Mouse (Mus musculus) megakaryocyte progenitor cell, adult 5-6 weeks (primary cell): ENCODE data around the gene Gm11639. TPM values are rescaled to one million over a fixed set of nuclear protein-coding genes. Genes with fewer than 3 reads are reported as not detected.

Source experiments
- ATAC-seq: replicated peaks from 2 replicates; pipeline ENCODE4 v1.8.0; 2016; ENCODE audit warnings: mild to moderate bottlenecking, moderate TSS enrichment, inconsistent platforms; ENCODE audit not compliant: poor library complexity
- total RNA-seq, 2 experiments: library from RNA; stranded (forward) in 1 of 2; stranded (reverse) in 1 of 2; fragments of 157-497, 149-512 nt in 1 of 2; fragments of 200-1000 nt in 1 of 2; gene quantifications; 2 replicates each; pipeline versions ENCODE4 v1.2.3 to v1.2.4; 2015 to 2017

Gm11639 gene
- total RNA-seq (2015) (not detected in 2 replicates), total RNA-seq (2017) (0.07 TPM in 1 of 2 replicates, not detected in the other)

DNA sequence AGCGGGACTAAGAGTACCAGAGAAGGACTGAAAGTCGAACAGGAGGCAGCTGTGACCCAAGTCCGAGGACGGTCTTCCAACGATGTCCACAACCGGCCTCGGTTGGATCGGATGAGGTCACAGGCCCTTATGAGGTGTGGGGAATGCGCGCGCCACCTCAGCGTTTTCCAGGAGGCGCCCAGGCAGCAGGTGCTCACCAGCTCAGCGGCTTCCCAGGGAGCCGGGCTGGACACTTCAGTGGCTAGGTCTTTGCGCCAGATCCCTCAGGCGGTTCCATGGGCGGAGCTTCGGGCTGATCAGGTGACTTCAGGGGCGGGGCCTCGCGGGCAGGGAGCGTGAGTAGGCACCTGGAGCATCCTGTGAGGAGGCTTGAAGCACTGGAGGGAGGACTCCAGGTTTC lies at the start of gene Gm11639:
Gene Gm11639 (plus strand): TSS at position 160 of the 400 bp plus-strand sequence.
- ATAC-seq, result no peak

DNA sequence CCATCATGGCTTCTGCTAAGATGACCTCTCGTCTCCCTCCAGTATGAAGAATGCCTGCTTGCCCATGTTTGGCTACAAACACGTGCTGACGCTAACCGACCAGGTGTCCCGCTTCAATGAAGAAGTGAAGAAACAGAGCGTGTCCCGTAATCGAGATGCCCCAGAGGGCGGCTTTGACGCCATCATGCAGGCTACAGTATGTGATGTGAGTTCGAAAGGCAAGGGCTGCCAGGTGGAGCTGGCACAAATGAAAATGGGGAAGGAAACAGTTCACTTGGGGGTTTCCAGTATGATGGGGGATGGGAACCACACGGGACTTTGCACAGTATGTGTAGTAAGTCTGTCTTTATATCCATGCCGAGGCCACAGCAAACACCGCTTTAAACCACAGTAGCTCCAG lies 48.5 kb upstream of the Gm11639 start:
- ATAC-seq, result peak; percentile 78

DNA sequence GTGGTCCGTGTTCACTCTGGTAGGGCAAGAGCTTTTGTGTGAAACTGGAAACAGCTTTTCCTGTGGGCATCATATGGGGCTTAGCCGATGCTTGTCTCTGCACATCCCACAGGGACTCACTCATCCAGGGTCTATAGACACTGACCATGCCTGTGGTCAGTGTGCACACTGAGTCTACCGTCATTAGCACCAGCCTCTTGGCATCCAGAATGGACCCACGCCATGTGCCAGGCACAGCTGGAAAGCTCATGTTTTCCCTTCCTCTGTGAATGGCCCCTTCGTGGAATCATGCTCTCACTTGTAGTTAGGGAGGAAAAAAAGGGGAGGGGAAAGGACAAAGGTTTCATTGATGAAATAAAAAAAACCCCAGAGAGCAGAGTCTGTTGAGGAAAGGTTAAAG lies 47.5 kb upstream of the Gm11639 start:
- ATAC-seq, result no peak

DNA sequence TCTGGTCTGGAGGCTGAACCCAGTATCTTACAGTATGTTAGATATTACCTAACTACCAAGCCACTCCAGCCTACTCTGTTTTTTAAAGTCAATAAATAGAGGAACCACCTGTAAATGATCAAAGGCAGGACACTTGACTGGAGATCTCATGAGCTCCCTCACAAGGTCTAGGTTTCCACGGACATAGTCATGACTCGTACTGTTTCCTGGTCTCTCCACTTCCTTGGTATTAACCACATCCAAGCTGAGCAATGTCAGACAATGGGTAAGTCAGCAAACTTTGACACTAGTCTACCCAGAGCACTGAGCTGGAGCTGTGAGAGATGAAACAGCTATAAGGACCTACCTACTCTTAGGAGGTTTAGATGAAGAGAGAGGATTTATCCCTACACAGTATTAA lies 46.6 kb upstream of the Gm11639 start:
- peak; percentile 50 for ATAC-seq

DNA sequence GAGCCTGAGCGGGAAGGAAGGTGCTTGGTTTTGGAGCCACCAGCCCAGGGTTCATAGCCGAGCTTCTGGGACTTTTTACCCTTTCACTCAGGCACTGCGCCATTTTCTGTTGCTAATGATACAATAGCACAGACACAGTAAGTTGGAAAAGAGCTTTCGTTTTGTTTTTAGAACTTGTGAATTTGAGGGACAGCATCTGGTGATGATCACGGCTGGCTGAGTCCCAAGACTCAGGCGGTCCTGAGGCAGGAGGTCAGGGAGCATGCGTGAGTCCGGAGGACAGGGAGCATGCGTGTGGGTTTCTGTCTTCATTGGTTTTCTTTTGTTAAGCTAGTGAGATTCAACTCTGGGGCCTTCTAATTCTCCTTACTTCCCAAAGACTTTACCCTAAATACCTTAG lies 45.9 kb upstream of the Gm11639 start:
- no peak for ATAC-seq

DNA sequence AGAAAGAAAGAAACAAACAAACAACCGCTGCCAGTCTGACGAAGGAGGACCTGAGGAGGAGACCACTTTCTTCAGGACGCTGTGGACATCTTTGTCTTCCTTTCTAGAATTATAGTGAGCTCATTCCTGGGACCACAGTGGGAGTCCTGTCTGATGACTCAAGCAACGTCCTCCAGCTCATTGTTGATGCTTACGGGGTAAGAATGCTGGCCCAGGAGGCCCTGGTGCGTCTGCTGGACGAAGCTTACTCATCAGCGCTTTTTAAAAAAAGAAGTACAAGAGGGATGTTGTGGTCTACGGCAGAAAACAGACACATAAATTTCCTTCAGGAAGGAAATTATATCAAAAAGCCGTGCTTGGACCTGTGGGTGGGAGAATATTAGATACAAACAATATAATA lies 44.6 kb upstream of the Gm11639 start:
- no peak for ATAC-seq

DNA sequence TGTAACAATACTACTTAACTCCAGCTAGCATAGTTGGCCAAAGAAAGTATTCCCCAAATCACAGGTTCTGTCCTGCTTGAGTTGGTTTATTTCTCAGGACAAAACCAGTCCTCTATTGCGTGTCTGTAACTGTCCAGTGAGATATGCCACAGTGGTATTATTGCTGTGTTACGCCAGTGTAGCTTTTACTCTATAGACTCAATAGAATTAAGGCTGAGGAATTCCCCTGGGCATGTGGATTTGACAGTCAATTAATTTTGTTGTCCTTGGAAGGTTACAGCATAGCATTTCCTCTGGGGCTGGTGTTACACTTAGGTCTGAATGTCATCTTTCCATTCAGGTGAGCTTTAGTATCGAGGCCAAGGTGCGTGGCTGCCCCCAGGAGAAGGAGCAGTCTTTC lies 42.3 kb upstream of the Gm11639 start:
- no peak for ATAC-seq

DNA sequence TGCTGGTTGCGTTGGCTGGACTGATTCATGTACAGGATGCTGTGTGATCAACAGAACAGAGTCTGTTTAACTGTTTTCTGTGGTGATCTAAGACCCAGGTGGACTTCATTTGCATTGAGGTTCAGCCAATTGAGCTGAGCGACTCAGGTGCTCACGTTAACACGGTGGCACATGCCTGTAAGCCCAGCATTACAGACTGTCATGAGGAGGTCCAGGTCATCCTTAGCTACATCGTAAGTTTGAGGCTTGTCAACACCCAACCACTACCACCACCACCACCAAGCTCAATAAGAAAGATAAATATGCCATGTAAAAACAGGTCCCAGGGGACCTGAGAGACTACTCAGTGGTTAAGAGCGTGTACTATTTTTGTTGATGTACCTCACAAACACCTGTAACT lies 40.1 kb upstream of the Gm11639 start:
- ATAC-seq, result no peak

DNA sequence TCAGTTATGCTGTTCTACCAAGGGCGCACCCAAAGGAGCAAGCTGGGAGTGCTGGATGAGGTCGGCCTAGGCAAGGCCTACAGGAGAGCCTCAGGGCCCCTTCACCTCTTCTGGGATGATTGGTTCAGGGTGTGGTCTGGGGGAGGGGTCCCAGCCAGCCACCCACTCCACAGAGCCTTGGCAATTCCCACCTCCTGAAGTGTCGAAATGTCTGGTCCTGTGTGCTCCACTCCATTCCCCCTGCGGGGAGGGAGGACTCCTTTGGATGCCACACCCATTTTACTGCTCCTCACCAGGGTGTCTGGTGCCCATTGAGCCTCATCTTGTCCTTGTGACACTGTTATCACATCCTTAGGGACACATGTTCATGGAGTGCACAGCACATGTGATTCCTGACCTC lies 39.3 kb upstream of the Gm11639 start:
- no peak for ATAC-seq

DNA sequence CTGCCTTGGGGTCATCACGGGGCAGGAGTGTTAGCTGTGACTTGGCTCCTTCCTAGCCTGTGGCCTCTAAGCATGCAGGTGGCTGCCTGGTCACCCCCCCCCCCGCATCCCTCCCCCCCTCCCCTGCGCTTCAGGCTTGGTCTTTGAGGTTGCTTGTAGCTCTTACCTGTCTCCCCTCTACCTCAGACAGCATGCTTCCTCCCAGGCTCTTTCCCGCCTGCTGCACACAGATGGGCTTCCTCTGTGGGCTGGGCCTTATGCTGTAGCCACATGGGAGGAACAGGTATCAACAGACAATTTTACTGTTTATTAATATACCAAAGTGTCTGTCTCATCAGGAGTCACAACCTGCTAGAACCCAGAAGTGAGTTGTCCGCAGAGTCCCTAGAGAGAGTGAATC lies 38.9 kb upstream of the Gm11639 start:
- ATAC-seq, result no peak

DNA sequence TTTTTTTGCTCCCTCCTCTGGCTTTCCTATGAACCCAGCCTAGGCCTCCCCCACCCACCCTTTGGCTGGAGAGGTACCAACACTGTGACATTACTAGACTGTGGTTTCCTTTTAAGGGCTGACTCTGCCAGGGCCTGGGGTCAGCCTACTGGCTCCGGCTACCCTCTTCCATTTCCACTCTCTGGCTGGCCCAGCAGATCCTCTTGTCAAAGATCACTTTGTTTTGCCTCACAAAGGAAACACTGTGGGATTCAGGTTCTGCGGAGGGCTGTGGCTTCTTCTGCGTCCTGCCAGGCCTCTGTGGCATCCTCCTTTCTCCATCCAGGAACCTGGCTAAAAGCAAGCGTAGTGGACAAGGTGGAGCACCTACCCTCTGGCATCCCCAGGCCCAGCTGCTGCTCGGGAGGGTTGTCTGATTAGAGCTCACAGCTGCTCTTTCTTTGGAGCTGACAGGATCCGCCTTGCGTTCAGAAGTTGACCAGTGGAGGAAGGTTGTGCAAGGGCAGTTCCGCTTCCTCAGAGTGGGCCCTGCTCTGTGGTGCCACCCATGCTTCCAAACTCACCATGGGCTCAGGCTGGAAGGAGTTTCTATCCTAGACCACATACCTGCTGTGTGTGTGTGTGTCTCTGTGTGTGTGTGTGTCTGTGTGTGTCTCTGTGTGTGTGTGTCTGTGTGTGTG lies 38.2 kb upstream of the Gm11639 start:
- ATAC-seq, result peak; percentile 92

DNA sequence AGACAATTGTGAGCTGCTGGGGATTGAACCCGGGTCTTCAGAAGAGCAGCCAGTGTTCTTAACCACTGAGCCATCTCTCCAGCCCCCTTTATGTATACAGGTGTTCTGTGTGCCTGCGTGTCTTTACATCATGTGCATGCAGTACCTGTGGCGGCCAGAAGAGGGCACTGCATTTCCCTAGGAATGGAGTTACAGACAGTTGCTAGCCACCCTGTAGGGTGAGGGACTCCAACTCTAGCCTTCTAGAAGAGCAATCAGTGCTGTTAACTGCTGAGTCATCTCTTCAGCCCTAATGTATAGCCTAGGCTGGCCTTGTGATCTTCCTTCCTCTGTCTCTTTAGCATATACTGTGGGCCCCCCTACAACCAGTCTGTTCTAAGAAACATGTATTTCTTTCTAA lies 36.9 kb upstream of the Gm11639 start:
- ATAC-seq, result peak; percentile 75

DNA sequence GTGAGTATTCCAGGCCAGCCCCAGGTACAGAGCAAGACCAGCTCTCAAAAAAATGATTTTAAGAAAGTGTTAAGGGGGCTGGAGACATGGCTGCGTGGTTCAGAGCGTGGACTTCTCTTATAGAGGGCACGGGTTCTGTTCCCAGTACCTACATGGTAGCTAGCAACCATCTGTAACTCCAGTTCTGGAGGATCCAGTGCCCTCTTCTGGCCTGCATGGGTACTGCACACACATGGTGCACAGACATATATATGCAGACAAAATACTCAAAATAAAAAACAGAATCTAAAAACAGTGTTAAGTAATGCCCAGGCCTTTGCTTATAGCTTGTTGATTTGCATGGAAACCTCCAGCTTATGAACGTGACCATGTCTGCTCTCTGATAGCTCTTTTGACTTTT lies 24.9 kb upstream of the Gm11639 start:
- no peak for ATAC-seq

DNA sequence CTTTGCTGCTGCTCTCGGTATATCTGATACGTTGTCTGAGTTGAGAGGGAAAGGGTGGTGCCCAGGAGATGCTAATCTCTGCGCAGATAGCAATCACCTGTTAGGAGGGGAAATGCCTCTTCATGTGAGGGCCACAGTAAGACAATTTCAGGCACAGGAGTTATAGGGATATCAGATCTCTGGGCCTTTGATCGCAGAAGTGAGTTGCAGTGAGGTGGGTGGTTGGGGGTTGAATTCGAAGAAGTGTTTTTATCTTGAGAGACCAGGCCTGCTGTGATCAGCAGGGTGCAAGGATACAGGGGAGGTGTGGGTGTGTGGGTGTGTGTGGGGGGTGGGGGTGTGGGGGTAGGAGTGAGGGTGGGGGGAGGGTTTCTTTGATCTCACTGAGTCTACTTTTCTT lies 24.4 kb upstream of the Gm11639 start:
- peak; percentile 57 for ATAC-seq

DNA sequence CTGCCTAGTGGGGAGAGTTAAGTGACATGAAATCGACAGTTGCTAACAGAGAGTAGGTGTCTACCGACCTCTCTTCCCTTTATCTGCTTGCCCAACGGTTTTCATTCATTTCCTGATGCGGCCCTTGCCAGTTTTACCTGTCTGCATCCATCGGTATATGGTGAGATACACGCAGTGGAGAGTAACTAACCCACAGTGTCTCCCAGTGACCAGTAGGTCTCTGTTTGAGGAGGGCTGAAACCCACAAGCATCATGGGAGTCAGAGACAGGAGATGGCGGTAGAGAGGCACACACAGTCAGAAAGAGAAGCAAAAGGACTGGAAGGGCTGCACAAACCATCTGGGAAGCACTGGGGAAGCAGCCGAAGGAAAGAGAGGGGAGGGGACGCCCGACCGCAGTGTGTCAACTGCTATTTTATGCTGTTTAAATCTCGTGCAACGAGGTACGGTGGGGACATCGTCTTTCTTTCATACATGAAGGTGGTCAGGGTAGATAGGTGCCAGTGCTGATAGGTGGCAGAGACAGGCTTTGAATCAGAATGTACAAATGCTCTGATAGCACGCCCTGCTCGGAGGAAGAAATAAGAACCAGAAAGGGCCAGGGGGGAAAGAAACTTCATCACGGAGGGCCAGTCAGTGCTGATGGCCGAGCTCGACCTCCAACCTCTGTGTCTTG lies 23.8 kb upstream of the Gm11639 start:
- ATAC-seq, result peak; percentile 54

DNA sequence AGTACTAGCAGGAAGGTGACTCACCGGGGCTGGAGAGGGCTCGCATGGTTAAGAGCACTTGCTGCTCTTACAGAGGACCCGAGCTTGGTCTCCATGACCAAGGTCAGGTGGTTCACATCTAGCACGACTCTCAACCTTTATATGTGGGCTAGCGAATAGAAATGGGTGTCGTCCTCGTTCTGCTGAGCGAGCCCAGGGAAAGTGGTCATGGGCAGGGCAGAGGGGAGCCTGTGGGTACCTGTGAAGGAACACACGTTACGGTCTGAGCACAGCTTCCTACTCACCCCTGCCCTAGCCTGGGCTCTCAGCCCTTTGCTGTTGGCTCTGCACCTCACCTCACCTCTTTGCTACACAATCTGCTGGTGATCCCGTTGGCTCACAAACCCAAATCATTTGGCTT lies 22.9 kb upstream of the Gm11639 start:
- ATAC-seq, result no peak

DNA sequence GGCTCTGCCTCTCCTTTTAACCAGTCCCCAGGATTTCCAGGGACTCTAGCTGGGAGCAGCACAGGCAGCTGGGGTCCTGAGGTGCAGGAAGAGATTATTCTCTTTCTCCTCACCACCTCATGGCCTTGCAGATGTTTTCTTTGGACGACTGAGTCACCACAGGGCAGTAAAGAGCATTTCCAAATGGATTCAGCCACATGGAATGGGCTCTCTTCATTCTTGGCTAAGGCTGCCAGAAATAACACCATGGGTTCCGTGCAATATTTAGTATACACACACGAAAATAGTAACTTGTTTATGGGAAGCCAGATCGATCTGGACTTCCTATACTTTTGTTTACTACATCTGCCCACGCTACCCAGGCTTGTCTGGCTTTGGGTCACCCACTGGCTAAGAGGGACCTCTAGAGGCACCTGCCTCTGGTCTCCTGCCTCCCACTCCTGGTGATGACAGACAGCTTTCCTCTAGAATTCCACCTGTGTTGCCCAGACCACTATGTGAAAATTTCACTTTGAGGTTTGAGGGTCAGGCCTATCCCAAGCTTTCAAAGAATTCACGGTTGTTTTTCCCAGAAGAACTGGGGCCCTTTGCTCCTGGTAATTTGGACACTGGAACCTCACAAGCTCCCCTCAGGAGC lies 22.1 kb upstream of the Gm11639 start:
- no peak for ATAC-seq

DNA sequence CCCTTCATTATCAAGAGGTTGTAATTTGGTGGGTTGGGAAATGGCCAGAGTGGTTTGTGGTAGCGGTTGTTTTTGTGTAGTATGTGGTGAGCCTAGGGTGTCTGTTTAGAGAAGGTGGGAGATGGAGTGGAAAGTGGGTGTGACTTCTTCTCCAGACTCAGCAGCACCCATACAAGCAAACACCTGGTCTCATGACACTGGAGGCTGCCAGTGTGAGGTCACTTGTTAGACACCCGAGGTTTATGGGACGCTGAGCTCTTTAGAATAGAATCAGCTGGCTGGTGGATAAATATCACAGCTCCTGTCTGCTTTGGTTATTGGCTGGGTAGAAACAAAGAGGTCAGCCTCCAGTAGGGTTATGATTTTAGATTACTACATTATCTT lies 21.6 kb upstream of the Gm11639 start:
- ATAC-seq, result peak; percentile 10; the same call in 1 of the 2 replicates

DNA sequence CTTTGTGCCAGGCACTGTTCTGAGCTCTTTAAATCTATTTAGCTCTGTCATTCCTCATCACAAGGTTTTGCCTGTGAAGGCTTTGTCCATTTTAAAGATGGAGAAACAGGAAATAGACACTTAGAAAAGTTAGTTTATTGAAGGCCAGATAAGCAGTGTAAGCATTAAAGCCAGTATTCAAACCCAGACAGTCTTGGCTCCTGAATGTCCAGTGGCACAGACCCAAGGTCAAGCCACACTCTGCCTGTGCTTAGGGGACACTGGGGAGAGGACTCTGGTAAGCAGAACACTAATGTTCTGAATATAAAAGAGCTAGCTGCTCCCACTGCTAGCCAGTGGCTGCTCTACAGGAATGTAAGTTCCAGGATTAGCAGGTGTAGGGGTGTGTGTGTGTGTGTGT lies 21.1 kb upstream of the Gm11639 start:
- no peak for ATAC-seq

DNA sequence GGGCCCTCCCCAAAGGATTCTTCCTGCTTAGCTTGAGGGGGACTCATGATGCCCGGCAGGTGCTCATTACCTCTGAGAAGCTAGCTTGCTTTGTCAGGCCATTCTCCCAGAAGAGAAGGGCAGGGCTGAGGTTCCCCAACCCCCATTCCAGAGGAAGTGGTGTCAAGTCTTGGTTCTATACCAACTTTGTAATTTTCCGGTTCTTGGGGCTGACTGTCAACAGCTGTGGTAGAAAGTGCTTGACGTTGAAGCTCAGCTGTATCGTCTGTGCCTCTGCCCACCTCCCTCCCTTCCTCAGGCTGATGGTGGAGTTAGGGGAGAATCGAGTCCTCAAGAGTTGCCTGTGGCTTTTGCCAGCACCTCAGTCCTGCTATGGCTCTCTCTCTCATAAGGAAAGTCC lies 18.1 kb upstream of the Gm11639 start:
- ATAC-seq, result peak; percentile 58

DNA sequence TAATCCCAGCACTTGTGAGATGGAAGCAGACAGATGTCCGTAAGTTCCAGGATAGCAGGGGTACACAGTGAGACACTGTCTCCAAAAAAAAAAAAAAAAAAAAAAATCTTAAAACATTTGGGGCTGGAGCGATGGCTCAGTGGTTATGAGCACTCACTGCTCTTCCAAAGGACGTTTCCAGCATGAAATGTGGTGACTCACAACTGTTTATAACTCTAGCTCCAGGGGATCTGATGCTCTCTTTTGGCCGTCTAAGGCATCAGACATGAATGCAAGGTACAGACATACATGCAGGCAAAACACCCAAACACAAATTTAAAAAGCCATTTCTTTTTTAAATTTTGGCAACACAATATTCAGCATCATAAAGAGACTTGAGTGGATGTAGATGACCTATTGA lies 12.1 kb upstream of the Gm11639 start:
- ATAC-seq, result no peak

DNA sequence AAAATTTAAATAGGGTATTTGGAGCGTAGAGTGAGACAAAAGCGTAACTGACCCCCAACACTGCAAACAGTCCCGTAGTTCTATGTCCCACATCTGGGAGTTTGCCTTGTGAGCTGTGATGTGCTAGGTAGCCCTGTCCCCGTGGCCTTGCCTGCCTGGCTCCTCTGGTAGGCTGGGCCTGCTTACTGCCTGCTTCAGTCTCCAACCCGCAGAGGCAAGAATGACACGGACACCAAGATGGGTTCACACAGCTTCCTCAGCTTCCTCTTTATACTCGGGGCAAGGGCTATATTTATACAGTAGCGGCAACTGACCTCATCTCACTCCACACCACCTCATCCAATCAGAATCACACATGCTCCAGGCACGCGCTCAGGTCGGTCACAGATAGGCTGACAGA lies 10.7 kb upstream of the Gm11639 start:
- ATAC-seq, result peak; percentile 31; the same call in 1 of the 2 replicates
